Mouse (Mus musculus): ENCODE results near the gene Yod1. TPM values are rescaled to one million over a fixed set of nuclear protein-coding genes. Genes with fewer than 3 reads are reported as not detected.

Yod1 gene
- polyA plus RNA-seq, 1 experiment from 2014 or later, result 7.1 TPM

- Histone ChIP-seq H3K4me3 (ENCODE audit: control insufficient read depth in 1 of 2, insufficient read depth in 1 of 2, low read depth in 1 of 2, low read length in 2 of 2) (no peak overlapping the region), H3K27me3 (ENCODE audit: control insufficient read depth, insufficient read depth, low read length) (no peaks in the 10 kb centered on the region), H3K9me3 (ENCODE audit: control insufficient read depth, low read length) (no peaks in the 10 kb centered on the region), H3K4me2 (ENCODE audit: low read length) (no peak overlapping the region), H3K9ac (ENCODE audit: low read length) (no peak overlapping the region), H3K27ac (replicated peaks in 1 of 2; ENCODE audit: control insufficient read depth in 1 of 2, insufficient read depth in 1 of 2, low read depth in 2 of 2, low read length in 2 of 2) (no peak overlapping the region), H3K4me1 (ENCODE audit: control insufficient read depth in 2 of 2, insufficient read depth in 2 of 2, low read length in 2 of 2) (no peaks in the 10 kb centered on the region), H3K36me3 (ENCODE audit: control insufficient read depth, insufficient read depth, low read length) (no peaks in the 10 kb centered on the region)
- no peak for ATAC-seq (ENCODE audit: insufficient number of reproducible peaks, insufficient read depth, low FRiP score, low read depth)
- WGBS, result 80% methylated on average over 3 of the region's 3 CpGs
These were observed 53.9 kb downstream of the Yod1 start for GRCm38 (mm10) chr1:130770981-130771494.

Other genes with a start within 250 kb of the Yod1 start
- gene Zp3r, start 87.7 kb upstream of the Yod1 start, polyA plus RNA-seq (2014; fragmentation: Nextera tagmentation; extraction: Ambion mirVana), result not detected in 2 replicates
- not detected in 2 replicates for gene C4bp, start 55.7 kb upstream of the Yod1 start, polyA plus RNA-seq (2014; fragmentation: Nextera tagmentation; extraction: Ambion mirVana)
- gene Gm29427, start 1.5 kb upstream of the Yod1 start, polyA plus RNA-seq (2014; fragmentation: Nextera tagmentation; extraction: Ambion mirVana), result not detected in 2 replicates
- gene Pfkfb2, start 11.9 kb downstream of the Yod1 start, polyA plus RNA-seq (2014; fragmentation: Nextera tagmentation; extraction: Ambion mirVana), result 6.1 and 6.2 TPM in 2 replicates
- 0.81 and 1.2 TPM in 2 replicates for gene AA986860, start 14.6 kb downstream of the Yod1 start, polyA plus RNA-seq (2014; fragmentation: Nextera tagmentation; extraction: Ambion mirVana)
- 0.26 TPM in 1 of 2 replicates, not detected in the other for gene Fcamr, start 83.6 kb downstream of the Yod1 start, polyA plus RNA-seq (2014; fragmentation: Nextera tagmentation; extraction: Ambion mirVana)
- 0.05 TPM in 1 of 2 replicates, not detected in the other for gene Pigr, start 109.4 kb downstream of the Yod1 start, polyA plus RNA-seq (2014; fragmentation: Nextera tagmentation; extraction: Ambion mirVana)
- gene Fcmr, start 148.3 kb downstream of the Yod1 start, polyA plus RNA-seq (2014; fragmentation: Nextera tagmentation; extraction: Ambion mirVana), result 2.0 and 4.4 TPM in 2 replicates
- gene Il24, start 170.1 kb downstream of the Yod1 start, polyA plus RNA-seq (2014; fragmentation: Nextera tagmentation; extraction: Ambion mirVana), result not detected in 2 replicates
- gene Il20, start 194.1 kb downstream of the Yod1 start, polyA plus RNA-seq (2014; fragmentation: Nextera tagmentation; extraction: Ambion mirVana), result not detected in 2 replicates
- not detected in 2 replicates for gene Il19, start 222.8 kb downstream of the Yod1 start, polyA plus RNA-seq (2014; fragmentation: Nextera tagmentation; extraction: Ambion mirVana)

All from heart, embryonic 14.5 days (tissue).